Mouse (Mus musculus): ENCODE measurements at regions not wholly inside any gene's neighbourhood (a gene's known extent, or its start where the extent isn't known, plus 50 kb on each side); places are given as distances from the start of the nearest gene placed in this dataset.

GRCm38 (mm10) chr12:68643671-68644070 lies 515.3 kb downstream of the Rps29 start:
- TF ChIP-seq POLR2A (IDR thresholded peaks at IDR 0.05; ENCODE audit: low read depth, low read length) (no peak), CTCF (IDR thresholded peaks at IDR 0.05; ENCODE audit: borderline replicate concordance, insufficient read depth, low read length) (no peak)
